Mouse (Mus musculus) skeletal muscle tissue, adult 2 months (tissue): ENCODE measurements around the gene Msi2.

ENCODE experiments used
- DNase-seq: peaks from one replicate; pipeline ENCODE4 v3.0.0-alpha.2; 2012; ENCODE audit warnings: low read depth, low spot score

Msi2 gene

GRCm38 (mm10) chr11:88636934-88637333 is 81.4 kb downstream of the Msi2 start:
- DNase-seq = no peak

GRCm38 (mm10) chr11:88636319-88636718 is 82.0 kb downstream of the Msi2 start:
- no peak for DNase-seq

GRCm38 (mm10) chr11:88634627-88635026 is 83.7 kb downstream of the Msi2 start:
- peak; percentile 63 for DNase-seq

- DNase-seq = no peak
These were observed 86.4 kb downstream of the Msi2 start for GRCm38 (mm10) chr11:88631932-88632230.

GRCm38 (mm10) chr11:88631084-88631931 is 87.0 kb downstream of the Msi2 start:
- DNase-seq = no peak

GRCm38 (mm10) chr11:88629619-88630018 is 88.7 kb downstream of the Msi2 start:
- no peak for DNase-seq

- DNase-seq = no peak
These were observed 89.1 kb downstream of the Msi2 start for GRCm38 (mm10) chr11:88629165-88629564.

GRCm38 (mm10) chr11:88628676-88629075 is 89.6 kb downstream of the Msi2 start:
- no peak for DNase-seq

- DNase-seq = no peak
These were observed 91.0 kb downstream of the Msi2 start for GRCm38 (mm10) chr11:88627327-88627726.

- DNase-seq = peak; percentile 74
These were observed 91.7 kb downstream of the Msi2 start for GRCm38 (mm10) chr11:88626576-88626975.

GRCm38 (mm10) chr11:88626061-88626460 is 92.3 kb downstream of the Msi2 start:
- DNase-seq = no peak

GRCm38 (mm10) chr11:88625063-88625462 is 93.2 kb downstream of the Msi2 start:
- DNase-seq = no peak

- no peak for DNase-seq
These were observed 93.7 kb downstream of the Msi2 start for GRCm38 (mm10) chr11:88624627-88625026.

GRCm38 (mm10) chr11:88623671-88624070 is 94.6 kb downstream of the Msi2 start:
- no peak for DNase-seq

GRCm38 (mm10) chr11:88622496-88622895 is 95.8 kb downstream of the Msi2 start:
- no peak for DNase-seq

GRCm38 (mm10) chr11:88621789-88622188 is 96.5 kb downstream of the Msi2 start:
- no peak for DNase-seq

GRCm38 (mm10) chr11:88620158-88620973 is 97.9 kb downstream of the Msi2 start:
- DNase-seq = no peak

- no peak for DNase-seq
These were observed 98.7 kb downstream of the Msi2 start for GRCm38 (mm10) chr11:88619468-88620157.

- peak; percentile 62 for DNase-seq
These were observed 99.5 kb downstream of the Msi2 start for GRCm38 (mm10) chr11:88618732-88619309.

GRCm38 (mm10) chr11:88618005-88618501 is 100.3 kb downstream of the Msi2 start:
- no peak for DNase-seq

- DNase-seq = no peak
These were observed 100.9 kb downstream of the Msi2 start for GRCm38 (mm10) chr11:88617380-88617779.
